Mouse (Mus musculus): ENCODE measurements around the gene Tmem88. TPM values are rescaled to one million over a fixed set of nuclear protein-coding genes. Genes with fewer than 3 reads are reported as not detected.

The Tmem88 gene
- polyA plus RNA-seq, 1 experiment = 25.4 TPM

- no peaks in the 10 kb centered on the region; the same call in 1 of the 2 replicates for H3K36me3 ChIP-seq (ENCODE audit: control insufficient read depth, insufficient read depth, low read length)
- DNase-seq = peak; percentile 74
- H3K27me3 ChIP-seq (replicated peaks; ENCODE audit: control insufficient read depth, insufficient read depth, low read length) = no peaks in the 10 kb centered on the region
- TF ChIP-seq CTCF (conservative IDR thresholded peaks at IDR 0.05; ENCODE audit: insufficient read depth, insufficient read length, low read depth, low read length) = no peak
- TF ChIP-seq POLR2A (IDR thresholded peaks at IDR 0.05; ENCODE audit: low read depth, low read length) = no peak
- WGBS = 1% methylated on average over 39 of the region's 39 CpGs
- H3K4me1 ChIP-seq (ENCODE audit: control insufficient read depth, insufficient read depth, low read length) = peaks cover 38% of the 10 kb centered on the region
- H3K27ac ChIP-seq (ENCODE audit: insufficient read depth, low read depth, low read length) = peak overlapping the region; percentile 71
- H3K4me3 ChIP-seq (ENCODE audit: insufficient read depth, low read depth, low read length) = peak overlapping the region; percentile 64
Measured at GRCm38 (mm10) chr11:69411538-69412203, 13.6 kb upstream of the Tmem88 start.

- Histone ChIP-seq H3K27ac (ENCODE audit: insufficient read depth, low read depth, low read length) (peak overlapping the region; percentile 95), H3K36me3 (ENCODE audit: control insufficient read depth, insufficient read depth, low read length) (no peaks in the 10 kb centered on the region; the same call in 1 of the 2 replicates), H3K27me3 (replicated peaks; ENCODE audit: control insufficient read depth, insufficient read depth, low read length) (no peaks in the 10 kb centered on the region), H3K4me1 (ENCODE audit: control insufficient read depth, insufficient read depth, low read length) (peaks cover 38% of the 10 kb centered on the region), H3K4me3 (ENCODE audit: insufficient read depth, low read depth, low read length) (peak overlapping the region; percentile 64)
- WGBS = under 1% methylated on average over 26 of the region's 26 CpGs
- TF ChIP-seq CTCF (conservative IDR thresholded peaks at IDR 0.05; ENCODE audit: insufficient read depth, insufficient read length, low read depth, low read length) (no peak), POLR2A (IDR thresholded peaks at IDR 0.05; ENCODE audit: low read depth, low read length) (peak; percentile 5)
- DNase-seq = peak; percentile 98
Measured at GRCm38 (mm10) chr11:69411073-69411535, 13.1 kb upstream of the Tmem88 start.

GRCm38 (mm10) chr11:69410310-69411072 lies 12.5 kb upstream of the Tmem88 start:
- WGBS = under 1% methylated on average over 41 of the region's 41 CpGs
- no peaks in the 10 kb centered on the region for H3K27me3 ChIP-seq (replicated peaks; ENCODE audit: control insufficient read depth, insufficient read depth, low read length)
- DNase-seq = peak; percentile 81
- H3K4me3 ChIP-seq (ENCODE audit: insufficient read depth, low read depth, low read length) = peak overlapping the region; percentile 64
- no peaks in the 10 kb centered on the region; the same call in 1 of the 2 replicates for H3K36me3 ChIP-seq (ENCODE audit: control insufficient read depth, insufficient read depth, low read length)
- H3K27ac ChIP-seq (ENCODE audit: insufficient read depth, low read depth, low read length) = peak overlapping the region; percentile 95
- H3K4me1 ChIP-seq (ENCODE audit: control insufficient read depth, insufficient read depth, low read length) = peaks cover 38% of the 10 kb centered on the region
- peak; percentile 3 for TF ChIP-seq POLR2A (IDR thresholded peaks at IDR 0.05; ENCODE audit: low read depth, low read length)
- no peak for TF ChIP-seq CTCF (conservative IDR thresholded peaks at IDR 0.05; ENCODE audit: insufficient read depth, insufficient read length, low read depth, low read length)

- TF ChIP-seq POLR2A (IDR thresholded peaks at IDR 0.05; ENCODE audit: low read depth, low read length) = no peak
- TF ChIP-seq CTCF (conservative IDR thresholded peaks at IDR 0.05; ENCODE audit: insufficient read depth, insufficient read length, low read depth, low read length) = no peak
- H3K4me3 ChIP-seq (ENCODE audit: insufficient read depth, low read depth, low read length) = peak overlapping the region; percentile 64
- no peak for DNase-seq
- peaks cover 38% of the 10 kb centered on the region for H3K4me1 ChIP-seq (ENCODE audit: control insufficient read depth, insufficient read depth, low read length)
- peak overlapping the region; percentile 95 for H3K27ac ChIP-seq (ENCODE audit: insufficient read depth, low read depth, low read length)
- no peaks in the 10 kb centered on the region for H3K27me3 ChIP-seq (replicated peaks; ENCODE audit: control insufficient read depth, insufficient read depth, low read length)
- peaks cover 2% of the 10 kb centered on the region; the same call in 1 of the 2 replicates for H3K36me3 ChIP-seq (ENCODE audit: control insufficient read depth, insufficient read depth, low read length)
- under 1% methylated on average over 18 of the region's 18 CpGs for WGBS
Measured at GRCm38 (mm10) chr11:69410045-69410309, 11.9 kb upstream of the Tmem88 start.

GRCm38 (mm10) chr11:69409378-69410044 lies 11.5 kb upstream of the Tmem88 start:
- DNase-seq = peak; percentile 95
- peaks cover 2% of the 10 kb centered on the region; the same call in 1 of the 2 replicates for H3K36me3 ChIP-seq (ENCODE audit: control insufficient read depth, insufficient read depth, low read length)
- no peaks in the 10 kb centered on the region for H3K27me3 ChIP-seq (replicated peaks; ENCODE audit: control insufficient read depth, insufficient read depth, low read length)
- H3K4me3 ChIP-seq (ENCODE audit: insufficient read depth, low read depth, low read length) = peak overlapping the region; percentile 64
- TF ChIP-seq POLR2A (IDR thresholded peaks at IDR 0.05; ENCODE audit: low read depth, low read length) = no peak
- TF ChIP-seq CTCF (conservative IDR thresholded peaks at IDR 0.05; ENCODE audit: insufficient read depth, insufficient read length, low read depth, low read length) = no peak
- H3K4me1 ChIP-seq (ENCODE audit: control insufficient read depth, insufficient read depth, low read length) = peaks cover 37% of the 10 kb centered on the region
- peak overlapping the region; percentile 95 for H3K27ac ChIP-seq (ENCODE audit: insufficient read depth, low read depth, low read length)
- 1% methylated on average over 43 of the region's 46 CpGs for WGBS

GRCm38 (mm10) chr11:69408541-69409377 lies 10.7 kb upstream of the Tmem88 start:
- Histone ChIP-seq H3K27me3 (replicated peaks; ENCODE audit: control insufficient read depth, insufficient read depth, low read length) (no peaks in the 10 kb centered on the region), H3K27ac (ENCODE audit: insufficient read depth, low read depth, low read length) (peak overlapping the region; percentile 88), H3K4me1 (ENCODE audit: control insufficient read depth, insufficient read depth, low read length) (peaks cover 29% of the 10 kb centered on the region), H3K4me3 (ENCODE audit: insufficient read depth, low read depth, low read length) (peak overlapping the region; percentile 64), H3K36me3 (ENCODE audit: control insufficient read depth, insufficient read depth, low read length) (peaks cover 2% of the 10 kb centered on the region; the same call in 1 of the 2 replicates)
- TF ChIP-seq POLR2A (IDR thresholded peaks at IDR 0.05; ENCODE audit: low read depth, low read length) (peak; percentile 30), CTCF (conservative IDR thresholded peaks at IDR 0.05; ENCODE audit: insufficient read depth, insufficient read length, low read depth, low read length) (0 out of 2 replicates have a peak, but pooled peaks have one; percentile 24)
- under 1% methylated on average over 33 of the region's 33 CpGs for WGBS
- DNase-seq = peak; percentile 97

Measured in kidney, adult 2 months (tissue).